Mouse (Mus musculus) stomach, postnatal 0 days (tissue): Measurements from ENCODE around the gene Mas1.

Experiments
- CTCF ChIP-seq: IDR thresholded peaks from 2 replicates; pipeline ENCODE4 v1.5.1; 2016; ENCODE audit warnings: antibody characterized with exemption, low read depth, mild to moderate bottlenecking, moderate library complexity
- EP300 ChIP-seq: optimal IDR thresholded peaks from 2 replicates; pipeline ENCODE3; 2016; ENCODE audit warnings: antibody characterized with exemption

DNA sequence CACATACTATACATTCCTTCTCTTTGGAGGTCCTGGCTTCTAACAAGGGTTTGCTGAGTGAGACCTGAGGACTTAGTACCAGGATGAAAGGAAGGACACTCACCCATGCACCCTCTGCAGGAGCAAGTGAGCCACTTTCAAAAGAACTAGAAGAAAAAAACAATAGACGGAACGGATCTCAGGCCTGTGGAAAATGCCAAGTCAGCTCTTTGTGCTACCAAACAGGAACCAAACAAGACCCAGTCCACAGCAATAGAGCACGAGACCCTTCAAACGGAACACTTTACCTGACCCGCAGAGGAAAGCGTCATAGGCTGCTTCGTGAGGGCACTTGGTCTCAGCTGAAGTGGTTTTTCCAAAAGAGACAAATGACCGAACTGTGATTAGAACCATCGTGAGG, 24.1 kb upstream of the Mas1 start:
- no peak for TF ChIP-seq CTCF
- no peak for TF ChIP-seq EP300
